Mouse (Mus musculus) midbrain, embryonic 12.5 days (tissue): Measurements from ENCODE around the gene Myo9b. TPM values are rescaled to one million over a fixed set of nuclear protein-coding genes. Genes with fewer than 3 reads are reported as not detected.
"Not testable (repeated sequence)": the region's sequence is repeated elsewhere in the genome, so short reads cannot be mapped to it uniquely, and the experiment has no call there.

Experiments used
- ATAC-seq: fragments of 200-750 bp; cut with Nextera tagmentation; 2 replicates; pipeline ENCODE4 v1.8.0; 2017; ENCODE audit warnings: low read depth, moderate TSS enrichment, moderate library complexity; ENCODE audit not compliant: low FRiP score
- H3K27ac ChIP-seq: fragments of 300-500 bp; sonication (generic); replicated peaks from 2 replicates; pipeline ENCODE4 v1.5.1; 2016; ENCODE audit warnings: mild to moderate bottlenecking
- H3K27me3 ChIP-seq: fragments of 300-500 bp; sonication (generic); 2 replicates; pipeline ENCODE4 v1.6.1; 2016; ENCODE audit warnings: mild to moderate bottlenecking
- H3K36me3 ChIP-seq: fragments of 300-500 bp; sonication (generic); 2 replicates; pipeline ENCODE4 v1.6.1; 2016
- H3K4me1 ChIP-seq: fragments of 300-500 bp; sonication (generic); 2 replicates; pipeline ENCODE4 v1.6.1; 2016
- H3K4me2 ChIP-seq: fragments of 300-500 bp; sonication (generic); replicated peaks from 2 replicates; pipeline ENCODE4 v1.6.1; 2016; ENCODE audit warnings: mild to moderate bottlenecking, moderate library complexity
- H3K4me3 ChIP-seq: fragments of 300-500 bp; sonication (generic); 2 replicates; pipeline ENCODE4 v1.5.1; 2016; ENCODE audit warnings: mild to moderate bottlenecking
- H3K9ac ChIP-seq: fragments of 300-500 bp; sonication (generic); replicated peaks from 2 replicates; pipeline ENCODE4 v1.6.1; 2016; ENCODE audit warnings: mild to moderate bottlenecking, moderate library complexity
- H3K9me3 ChIP-seq: fragments of 300-500 bp; sonication (generic); 2 replicates; pipeline ENCODE4 v1.6.1; 2016; ENCODE audit warnings: mild to moderate bottlenecking
- WGBS: fragments of 180-500 bp; shearing (Covaris S2); methylation state at CpG from one replicate; pipeline ENCODE4 v1.1.7; 2016; 5-methylcytosine and 5-hydroxymethylcytosine counted together
- polyA plus RNA-seq: library from polyadenylated mRNA; unstranded; fragments of >200 nt; fragmentation: Nextera tagmentation; extraction: Ambion mirVana; gene quantifications from 2 replicates; pipeline ENCODE4 v1.2.1, GENCODE M21; 2016

Myo9b gene
- polyA plus RNA-seq, 1 experiment from 2014 or later = 28.1 TPM

DNA sequence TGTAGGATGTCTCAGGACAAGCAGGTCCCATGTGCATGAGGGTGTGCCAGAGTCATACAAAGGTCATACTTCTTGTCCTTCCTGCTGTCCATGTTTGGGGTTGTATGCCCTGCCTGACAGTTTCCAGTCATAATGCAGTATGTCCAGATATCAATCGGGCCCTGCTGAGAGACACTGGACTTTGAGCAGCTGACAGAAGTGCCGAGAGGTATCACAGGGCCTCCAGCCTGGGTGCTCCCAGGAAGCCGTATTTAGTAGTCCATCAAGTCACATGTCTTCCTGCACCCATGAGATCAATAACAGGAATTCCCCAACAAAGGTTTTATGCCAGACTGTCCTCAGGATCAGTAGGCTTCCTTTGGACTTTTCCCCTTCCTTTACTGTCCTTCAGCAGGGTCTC is 27.2 kb downstream of the Myo9b start:
- Histone ChIP-seq H3K4me1 (no peaks in the 10 kb centered on the region), H3K9ac (no peak overlapping the region), H3K9me3 (peaks cover 6% of the 10 kb centered on the region; the same call in 1 of the 2 replicates), H3K4me2 (no peak overlapping the region), H3K27ac (no peak overlapping the region), H3K4me3 (no peak overlapping the region), H3K27me3 (no peaks in the 10 kb centered on the region), H3K36me3 (peaks cover 48% of the 10 kb centered on the region)
- WGBS = 91% methylated on average over 3 of the region's 3 CpGs
- no peak for ATAC-seq

DNA sequence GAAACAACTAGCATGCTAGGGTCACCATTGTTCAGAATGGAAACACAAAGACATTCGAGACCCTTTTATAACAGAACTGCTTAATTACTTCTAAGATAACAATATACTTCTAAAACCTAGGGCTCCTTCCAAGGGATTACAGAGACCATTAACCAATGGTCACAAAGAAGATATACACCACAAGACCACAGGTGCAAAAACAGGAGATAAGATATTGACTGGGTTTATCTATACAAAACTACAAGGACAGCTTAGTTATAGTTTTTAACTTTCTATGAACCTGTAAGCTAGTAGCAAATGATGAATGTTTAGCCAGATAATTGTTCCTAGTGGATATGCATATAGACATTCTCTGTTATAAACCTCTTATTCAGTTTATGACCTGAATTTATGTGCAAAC is 30.3 kb downstream of the Myo9b start:
- Histone ChIP-seq H3K9me3 (peaks cover 6% of the 10 kb centered on the region; the same call in 1 of the 2 replicates), H3K27ac (no peak overlapping the region), H3K4me2 (no peak overlapping the region), H3K36me3 (peaks cover 28% of the 10 kb centered on the region; the same call in 1 of the 2 replicates), H3K4me1 (no peaks in the 10 kb centered on the region), H3K9ac (no peak overlapping the region), H3K27me3 (no peaks in the 10 kb centered on the region), H3K4me3 (no peak overlapping the region)
- WGBS = 97% methylated on average over 1 of the region's 1 CpGs
- ATAC-seq = no peak

- H3K4me1 ChIP-seq = no peaks in the 10 kb centered on the region
- H3K9ac ChIP-seq = no peak overlapping the region
- no peak overlapping the region for H3K4me3 ChIP-seq
- peaks cover 6% of the 10 kb centered on the region; the same call in 1 of the 2 replicates for H3K9me3 ChIP-seq
- no peak for ATAC-seq
- no peak overlapping the region for H3K27ac ChIP-seq
- H3K36me3 ChIP-seq = peaks cover 24% of the 10 kb centered on the region; the same call in 1 of the 2 replicates
- WGBS = 94% methylated on average over 1 of the region's 1 CpGs
- H3K4me2 ChIP-seq = no peak overlapping the region
- no peaks in the 10 kb centered on the region for H3K27me3 ChIP-seq
Measured at GRCm38 (mm10) chr8:71303632-71304031, 31.1 kb downstream of the Myo9b start.

- H3K36me3 ChIP-seq = peaks cover 24% of the 10 kb centered on the region; the same call in 1 of the 2 replicates
- no peak overlapping the region for H3K4me3 ChIP-seq
- no peak overlapping the region for H3K27ac ChIP-seq
- no peak overlapping the region for H3K4me2 ChIP-seq
- no peaks in the 10 kb centered on the region for H3K27me3 ChIP-seq
- 100% methylated on average over 1 of the region's 1 CpGs for WGBS
- no peak overlapping the region for H3K9ac ChIP-seq
- ATAC-seq = no peak
- peaks cover 6% of the 10 kb centered on the region; the same call in 1 of the 2 replicates for H3K9me3 ChIP-seq
- no peaks in the 10 kb centered on the region for H3K4me1 ChIP-seq
Measured at GRCm38 (mm10) chr8:71305988-71306387, 33.5 kb downstream of the Myo9b start.

- H3K27me3 ChIP-seq = no peaks in the 10 kb centered on the region
- WGBS = 100% methylated on average over 1 of the region's 1 CpGs
- peaks cover 3% of the 10 kb centered on the region; the same call in 1 of the 2 replicates for H3K4me1 ChIP-seq
- H3K27ac ChIP-seq = no peak overlapping the region
- no peak overlapping the region for H3K4me2 ChIP-seq
- H3K36me3 ChIP-seq = 0 out of 2 replicates have a peak, but pooled peaks cover 17% of the 10 kb centered on the region
- ATAC-seq = no peak
- H3K9ac ChIP-seq = no peak overlapping the region
- H3K4me3 ChIP-seq = no peak overlapping the region
- peaks cover 3% of the 10 kb centered on the region; the same call in 1 of the 2 replicates for H3K9me3 ChIP-seq
Measured at GRCm38 (mm10) chr8:71307371-71307770, 34.9 kb downstream of the Myo9b start.

DNA sequence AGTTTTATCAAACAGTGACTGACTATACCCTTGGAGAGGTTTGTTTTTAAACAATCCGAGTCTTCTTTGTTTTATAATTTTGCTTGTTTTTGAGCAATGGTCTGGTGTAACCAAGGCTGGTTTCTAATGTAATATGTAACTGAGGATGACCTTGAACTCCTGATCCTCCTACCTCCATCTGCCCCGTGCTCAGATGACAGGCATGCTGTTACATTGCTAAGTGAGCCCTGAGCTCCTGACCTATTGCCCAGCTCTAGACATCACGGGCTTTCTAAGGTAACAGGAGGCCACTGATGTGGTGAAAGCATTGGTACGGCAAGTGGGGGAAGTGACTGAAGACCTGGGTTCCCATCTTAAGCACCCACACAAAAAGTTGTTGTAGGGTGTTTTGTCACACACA is 35.4 kb downstream of the Myo9b start:
- 0 out of 2 replicates have a peak, but pooled peaks cover 12% of the 10 kb centered on the region for H3K36me3 ChIP-seq
- no peak overlapping the region for H3K9ac ChIP-seq
- H3K4me1 ChIP-seq = peaks cover 9% of the 10 kb centered on the region; the same call in 1 of the 2 replicates
- H3K4me3 ChIP-seq = no peak overlapping the region
- WGBS = 90% methylated on average over 4 of the region's 4 CpGs
- no peak overlapping the region for H3K4me2 ChIP-seq
- H3K27me3 ChIP-seq = no peaks in the 10 kb centered on the region
- ATAC-seq = no peak
- H3K27ac ChIP-seq = no peak overlapping the region
- H3K9me3 ChIP-seq = no peaks in the 10 kb centered on the region

GRCm38 (mm10) chr8:71310446-71310845 is 37.9 kb downstream of the Myo9b start:
- no peaks in the 10 kb centered on the region for H3K27me3 ChIP-seq
- WGBS = 81% methylated on average over 6 of the region's 6 CpGs
- H3K4me1 ChIP-seq = peaks cover 9% of the 10 kb centered on the region; the same call in 1 of the 2 replicates
- no peak overlapping the region for H3K4me2 ChIP-seq
- no peak overlapping the region for H3K4me3 ChIP-seq
- no peak for ATAC-seq
- no peak overlapping the region for H3K9ac ChIP-seq
- H3K9me3 ChIP-seq = no peaks in the 10 kb centered on the region
- no peak overlapping the region for H3K27ac ChIP-seq
- H3K36me3 ChIP-seq = peaks cover 11% of the 10 kb centered on the region

- Histone ChIP-seq H3K27ac (no peak overlapping the region; the same call in 1 of the 2 replicates), H3K4me3 (no peak overlapping the region), H3K9me3 (no peaks in the 10 kb centered on the region), H3K4me2 (no peak overlapping the region), H3K4me1 (peaks cover 9% of the 10 kb centered on the region; the same call in 1 of the 2 replicates), H3K36me3 (peaks cover 17% of the 10 kb centered on the region), H3K27me3 (no peaks in the 10 kb centered on the region), H3K9ac (no peak overlapping the region)
- WGBS = 67% methylated on average over 1 of the region's 1 CpGs
- no peak for ATAC-seq
Measured at GRCm38 (mm10) chr8:71312700-71313099, 40.2 kb downstream of the Myo9b start.

DNA sequence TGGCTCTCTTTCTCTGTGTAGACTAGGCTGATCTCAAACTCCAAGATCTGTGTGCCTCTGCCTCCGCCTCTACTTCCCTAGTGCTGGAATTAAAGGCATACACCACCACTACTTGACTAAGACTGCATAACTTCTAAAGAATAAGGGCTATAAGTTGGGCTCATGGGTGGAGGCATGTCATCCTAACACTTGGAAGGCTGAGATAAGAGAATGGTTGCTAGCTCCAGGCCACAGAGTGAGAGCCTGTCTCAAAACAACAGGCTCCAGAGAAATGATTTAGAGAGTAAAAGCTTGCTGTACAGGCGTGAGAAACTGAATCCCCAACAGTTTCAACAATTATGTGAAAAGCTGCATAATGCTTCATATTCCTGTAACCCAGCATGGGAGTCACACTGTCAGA is 41.4 kb downstream of the Myo9b start:
- H3K27me3 ChIP-seq = no peaks in the 10 kb centered on the region
- no peaks in the 10 kb centered on the region for H3K9me3 ChIP-seq
- H3K4me1 ChIP-seq = peaks cover 9% of the 10 kb centered on the region; the same call in 1 of the 2 replicates
- no peak overlapping the region for H3K9ac ChIP-seq
- no peak overlapping the region for H3K4me3 ChIP-seq
- H3K27ac ChIP-seq = no peak overlapping the region
- H3K36me3 ChIP-seq = peaks cover 17% of the 10 kb centered on the region
- WGBS = 93% methylated on average over 2 of the region's 2 CpGs
- H3K4me2 ChIP-seq = no peak overlapping the region
- ATAC-seq = no peak

DNA sequence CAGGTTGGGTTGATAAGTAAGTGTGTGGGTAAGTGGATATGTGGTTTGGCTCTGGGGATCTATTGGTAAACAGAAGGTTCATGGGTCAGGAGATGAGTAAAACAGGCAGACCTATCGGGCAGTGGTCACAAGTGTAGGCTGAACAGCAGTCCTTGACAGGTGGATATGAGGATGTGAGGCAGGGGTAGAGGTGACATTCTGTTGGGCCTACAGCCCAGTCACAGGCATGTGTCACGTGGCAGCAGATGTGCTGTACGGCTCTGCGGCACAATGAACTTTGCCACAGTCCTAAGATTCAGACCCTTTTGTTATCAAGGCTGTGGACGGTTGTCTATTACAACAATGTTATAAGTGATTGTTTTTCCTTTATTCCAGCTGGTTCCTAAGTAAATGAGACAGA is 43.5 kb downstream of the Myo9b start:
- no peak overlapping the region for H3K9ac ChIP-seq
- H3K27ac ChIP-seq = no peak overlapping the region
- H3K4me1 ChIP-seq = peaks cover 9% of the 10 kb centered on the region; the same call in 1 of the 2 replicates
- 92% methylated on average over 5 of the region's 5 CpGs for WGBS
- no peaks in the 10 kb centered on the region for H3K27me3 ChIP-seq
- H3K9me3 ChIP-seq = no peaks in the 10 kb centered on the region
- peaks cover 17% of the 10 kb centered on the region for H3K36me3 ChIP-seq
- H3K4me3 ChIP-seq = no peak overlapping the region
- no peak overlapping the region for H3K4me2 ChIP-seq
- no peak for ATAC-seq

DNA sequence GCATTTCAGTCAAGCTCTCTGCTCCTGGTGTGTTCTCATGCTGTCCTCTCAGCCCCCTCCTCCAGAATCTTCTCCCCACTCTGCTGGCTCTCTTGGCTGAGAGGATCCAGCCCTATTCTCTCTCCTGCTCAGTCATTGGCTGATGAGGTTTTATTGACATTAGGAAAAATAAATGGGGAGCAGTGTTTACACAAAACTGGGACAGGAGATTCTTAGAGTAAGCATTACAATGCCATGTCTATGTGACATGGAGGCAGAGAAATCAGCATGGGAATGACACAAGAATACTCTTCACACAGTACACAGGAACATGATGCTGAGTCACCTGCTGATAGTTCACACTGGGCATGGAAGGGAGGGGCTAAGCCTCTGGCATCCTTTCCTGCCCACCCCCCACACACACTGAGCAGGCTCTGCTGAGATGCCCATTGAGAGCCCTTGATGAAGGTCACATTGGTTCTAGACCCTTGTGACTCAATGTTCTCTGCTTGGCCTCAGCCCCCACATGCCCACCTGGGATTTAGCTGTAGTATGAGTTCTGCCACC is 44.0 kb downstream of the Myo9b start:
- Histone ChIP-seq H3K4me2 (no peak overlapping the region), H3K27ac (no peak overlapping the region), H3K4me3 (no peak overlapping the region), H3K36me3 (peaks cover 17% of the 10 kb centered on the region), H3K9ac (no peak overlapping the region), H3K27me3 (no peaks in the 10 kb centered on the region), H3K9me3 (no peaks in the 10 kb centered on the region), H3K4me1 (peaks cover 9% of the 10 kb centered on the region; the same call in 1 of the 2 replicates)
- no peak for ATAC-seq

GRCm38 (mm10) chr8:71318610-71319009 is 46.1 kb downstream of the Myo9b start:
- H3K9ac ChIP-seq, H3K9me3 ChIP-seq, H3K4me2 ChIP-seq, H3K4me3 ChIP-seq, ATAC-seq, H3K4me1 ChIP-seq, H3K27ac ChIP-seq, H3K27me3 ChIP-seq: not testable (repeated sequence)
- 90% methylated on average over 5 of the region's 5 CpGs for WGBS
- H3K36me3 ChIP-seq = peaks cover 37% of the 10 kb centered on the region

DNA sequence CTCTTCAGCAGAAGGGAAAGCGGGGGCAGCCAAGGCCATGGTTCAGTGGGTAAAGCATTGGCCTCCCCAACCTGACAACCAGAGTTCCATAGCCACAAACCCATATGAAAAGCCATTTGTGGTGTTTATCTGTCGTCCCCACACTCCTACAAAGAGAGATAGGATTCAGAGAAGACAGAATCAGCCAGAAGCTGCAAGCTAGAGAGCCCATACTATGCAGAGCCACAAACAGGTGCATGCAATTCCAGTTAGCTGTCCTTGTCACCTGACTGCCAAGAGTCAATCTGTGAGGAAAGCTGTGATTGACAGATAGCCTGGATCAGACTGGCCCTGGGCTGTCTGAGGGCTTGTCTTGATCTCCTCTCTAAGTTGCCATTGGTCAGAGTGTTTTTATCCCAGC is 47.2 kb downstream of the Myo9b start:
- H3K27me3 ChIP-seq, H3K27ac ChIP-seq, H3K4me2 ChIP-seq, H3K9me3 ChIP-seq, ATAC-seq, H3K4me1 ChIP-seq, H3K4me3 ChIP-seq, H3K9ac ChIP-seq: not testable (repeated sequence)
- 83% methylated on average over 2 of the region's 2 CpGs for WGBS
- peaks cover 48% of the 10 kb centered on the region for H3K36me3 ChIP-seq
